Mouse (Mus musculus) C2C12 (cell line): ENCODE measurements around the gene Myh8.

Source experiments
- CEBPB ChIP-seq: IDR thresholded peaks from one replicate; pipeline ENCODE4 v1.6.1; 2011; ENCODE audit warnings: low read depth, mild to moderate bottlenecking, control low read depth, moderate library complexity
- CTCF ChIP-seq: IDR thresholded peaks from one replicate; pipeline ENCODE4 v1.5.1; 2011; ENCODE audit not compliant: control insufficient read depth, insufficient read depth, insufficient read length
- FOSL1 ChIP-seq: IDR thresholded peaks from one replicate; pipeline ENCODE4 v1.8.0; 2011; ENCODE audit warnings: mild to moderate bottlenecking, low read length; ENCODE audit not compliant: poor library complexity, insufficient read depth, severe bottlenecking
- MAX ChIP-seq: IDR thresholded peaks from one replicate; pipeline ENCODE4 v1.6.1; 2011; ENCODE audit warnings: mild to moderate bottlenecking, control low read depth
- MYOG ChIP-seq: IDR thresholded peaks from one replicate; pipeline ENCODE4 v1.6.1; 2011; ENCODE audit not compliant: control insufficient read depth, insufficient read length; ENCODE audit errors: extremely low read depth
- USF1 ChIP-seq: IDR thresholded peaks from one replicate; pipeline ENCODE4 v1.6.1; 2011; ENCODE audit warnings: low read depth, mild to moderate bottlenecking, control low read depth, moderate library complexity

DNA sequence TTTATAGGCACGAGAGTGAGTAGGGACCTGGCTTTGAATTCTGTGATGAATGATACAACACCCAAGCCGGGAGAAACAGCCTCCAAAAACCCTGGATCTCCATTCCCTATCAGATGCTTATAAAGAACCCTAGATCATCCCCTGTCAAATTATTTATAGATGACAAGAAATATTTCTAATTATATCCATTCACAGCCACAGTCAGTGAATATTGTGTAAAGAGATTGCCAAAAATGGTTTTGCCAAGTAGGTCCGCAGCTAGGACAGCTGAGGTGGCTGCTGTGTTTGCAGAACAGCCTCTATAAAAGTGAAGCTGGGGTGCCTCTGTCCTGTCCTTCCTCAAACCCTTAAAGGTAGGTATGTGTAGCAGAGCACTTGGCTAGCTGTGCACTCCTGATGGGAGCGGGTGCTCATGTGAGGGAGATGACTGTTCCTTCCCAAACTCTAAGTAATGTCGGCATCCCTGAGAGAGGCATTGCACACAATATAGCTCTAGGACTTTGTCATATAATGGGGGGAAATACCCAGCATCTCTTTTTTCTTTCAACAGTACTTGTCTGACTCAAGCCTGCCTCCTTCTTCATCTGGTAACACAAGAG is 39.3 kb upstream of the Myh8 start, which contains the start of gene Myh4:
- no peak for TF ChIP-seq CTCF
- no peak for TF ChIP-seq MAX
- no peak for TF ChIP-seq FOSL1
- no peak for TF ChIP-seq USF1
- no peak for TF ChIP-seq CEBPB
- no peak for TF ChIP-seq MYOG
